Mouse (Mus musculus): Measurements from ENCODE around the gene Lamb2. TPM values are rescaled to one million over a fixed set of nuclear protein-coding genes. Genes with fewer than 3 reads are reported as not detected.

Lamb2 gene
- polyA plus RNA-seq, 1 experiment from 2014 or later: 17.1 TPM

DNA sequence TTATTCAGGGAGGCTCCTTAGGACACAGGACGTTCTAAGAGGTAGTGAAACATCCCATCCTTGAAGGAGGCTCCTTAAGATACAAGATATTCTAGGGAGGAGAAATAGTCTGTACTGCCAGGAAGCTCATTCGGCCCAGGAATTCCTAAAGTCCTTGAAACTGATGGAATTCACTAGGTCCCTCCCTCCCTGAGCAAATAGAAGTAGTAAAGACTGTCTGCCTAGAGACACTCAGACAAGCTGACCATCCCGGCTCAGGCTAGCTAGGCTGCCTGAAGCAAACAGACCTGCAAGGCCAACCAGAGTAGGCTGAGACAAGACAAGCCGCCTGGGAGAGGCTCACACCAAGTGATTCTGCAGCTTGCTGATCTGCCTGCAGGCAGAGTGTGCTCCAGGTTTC is 9.7 kb upstream of the Lamb2 start:
- no peaks in the 10 kb centered on the region for H3K27me3 ChIP-seq (replicated peaks; ENCODE audit: control insufficient read depth, insufficient read depth, low read length)
- H3K36me3 ChIP-seq (ENCODE audit: control insufficient read depth, insufficient read depth, low read length): peaks cover 5% of the 10 kb centered on the region
- H3K27ac ChIP-seq (ENCODE audit: low read depth, low read length): no peak overlapping the region
- no peak overlapping the region for H3K9ac ChIP-seq (ENCODE audit: low read depth, low read length)
- no peak overlapping the region for H3K4me2 ChIP-seq (ENCODE audit: low read length)
- WGBS: 74% methylated on average over 4 of the region's 4 CpGs
- H3K4me3 ChIP-seq (ENCODE audit: low read length): no peak overlapping the region
- no peak for ATAC-seq
- H3K9me3 ChIP-seq (ENCODE audit: control insufficient read depth, low read length): no peaks in the 10 kb centered on the region
- H3K4me1 ChIP-seq (ENCODE audit: control insufficient read depth, insufficient read depth, low read depth, low read length): no peaks in the 10 kb centered on the region

- no peak overlapping the region for H3K4me2 ChIP-seq (ENCODE audit: low read length)
- H3K9me3 ChIP-seq (ENCODE audit: control insufficient read depth, low read length): no peaks in the 10 kb centered on the region
- peaks cover 11% of the 10 kb centered on the region for H3K4me1 ChIP-seq (ENCODE audit: control insufficient read depth, insufficient read depth, low read depth, low read length)
- no peak overlapping the region for H3K27ac ChIP-seq (ENCODE audit: low read depth, low read length)
- no peaks in the 10 kb centered on the region for H3K36me3 ChIP-seq (ENCODE audit: control insufficient read depth, insufficient read depth, low read length)
- no peak for ATAC-seq
- WGBS: 50% methylated on average over 1 of the region's 1 CpGs
- H3K4me3 ChIP-seq (ENCODE audit: low read length): no peak overlapping the region
- no peaks in the 10 kb centered on the region for H3K27me3 ChIP-seq (replicated peaks; ENCODE audit: control insufficient read depth, insufficient read depth, low read length)
- H3K9ac ChIP-seq (ENCODE audit: low read depth, low read length): no peak overlapping the region
These were observed 5.0 kb upstream of the Lamb2 start for GRCm38 (mm10) chr9:108474528-108474927.

DNA sequence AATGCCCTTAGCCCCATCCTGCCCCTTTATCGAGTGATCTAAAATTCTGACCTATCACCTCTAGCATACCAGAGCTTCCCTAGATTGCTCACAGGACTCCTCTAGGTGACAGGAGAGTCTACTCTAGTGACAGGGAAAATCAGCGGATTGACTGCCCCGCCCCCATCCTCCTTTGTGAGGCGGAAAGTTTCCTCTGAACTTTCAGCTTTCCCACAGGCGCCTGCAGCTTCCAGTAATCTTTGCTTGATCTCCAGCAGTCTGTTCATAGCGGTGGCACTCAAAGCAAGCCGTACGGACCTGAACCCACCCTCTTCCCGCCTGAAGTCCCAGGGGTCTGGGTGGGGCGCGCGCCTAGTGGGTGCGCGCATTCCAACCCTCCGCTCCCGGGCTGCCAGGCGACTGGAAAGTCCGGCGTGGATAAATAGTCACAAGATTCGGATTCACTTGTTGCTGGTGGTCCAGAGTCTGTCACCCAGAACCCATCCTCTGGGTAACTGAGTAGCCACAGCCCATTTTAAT is 839 bp upstream of the Lamb2 start:
- Histone ChIP-seq H3K4me2 (ENCODE audit: low read length) (peak overlapping the region; percentile 62), H3K27ac (ENCODE audit: low read depth, low read length) (peak overlapping the region; percentile 49; the same call in 1 of the 2 replicates), H3K36me3 (ENCODE audit: control insufficient read depth, insufficient read depth, low read length) (no peaks in the 10 kb centered on the region), H3K4me1 (ENCODE audit: control insufficient read depth, insufficient read depth, low read depth, low read length) (peaks cover 16% of the 10 kb centered on the region), H3K9me3 (ENCODE audit: control insufficient read depth, low read length) (no peaks in the 10 kb centered on the region), H3K9ac (ENCODE audit: low read depth, low read length) (peak overlapping the region; percentile 58), H3K27me3 (replicated peaks; ENCODE audit: control insufficient read depth, insufficient read depth, low read length) (no peaks in the 10 kb centered on the region), H3K4me3 (ENCODE audit: low read length) (peak overlapping the region; percentile 44)
- peak; percentile 62 for ATAC-seq
- under 1% methylated on average over 20 of the region's 20 CpGs for WGBS

DNA sequence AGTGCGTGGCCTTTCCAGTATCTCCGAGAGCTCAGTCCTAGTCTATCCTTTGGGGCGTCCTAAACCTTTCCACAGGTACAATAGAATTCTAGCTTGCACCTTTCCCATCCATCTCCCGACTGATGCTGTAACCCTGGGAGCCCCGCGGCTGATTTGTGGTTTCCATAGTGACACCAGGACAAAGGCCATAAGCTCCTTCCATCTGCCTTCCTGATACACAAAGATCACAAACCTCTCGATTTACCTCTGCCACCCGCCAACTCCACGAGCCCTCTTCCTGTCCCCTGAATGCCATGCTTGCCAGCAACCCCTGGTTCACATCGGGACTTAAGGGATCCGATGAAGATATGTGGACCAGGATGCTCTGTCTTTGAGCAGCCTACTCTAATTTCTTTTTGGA is 295 bp upstream of the Lamb2 start:
- Histone ChIP-seq H3K9ac (ENCODE audit: low read depth, low read length) (0 out of 2 replicates have a peak overlapping the region, but pooled peaks have one; percentile 9), H3K27ac (ENCODE audit: low read depth, low read length) (no peak overlapping the region)
- no peak for ATAC-seq

DNA sequence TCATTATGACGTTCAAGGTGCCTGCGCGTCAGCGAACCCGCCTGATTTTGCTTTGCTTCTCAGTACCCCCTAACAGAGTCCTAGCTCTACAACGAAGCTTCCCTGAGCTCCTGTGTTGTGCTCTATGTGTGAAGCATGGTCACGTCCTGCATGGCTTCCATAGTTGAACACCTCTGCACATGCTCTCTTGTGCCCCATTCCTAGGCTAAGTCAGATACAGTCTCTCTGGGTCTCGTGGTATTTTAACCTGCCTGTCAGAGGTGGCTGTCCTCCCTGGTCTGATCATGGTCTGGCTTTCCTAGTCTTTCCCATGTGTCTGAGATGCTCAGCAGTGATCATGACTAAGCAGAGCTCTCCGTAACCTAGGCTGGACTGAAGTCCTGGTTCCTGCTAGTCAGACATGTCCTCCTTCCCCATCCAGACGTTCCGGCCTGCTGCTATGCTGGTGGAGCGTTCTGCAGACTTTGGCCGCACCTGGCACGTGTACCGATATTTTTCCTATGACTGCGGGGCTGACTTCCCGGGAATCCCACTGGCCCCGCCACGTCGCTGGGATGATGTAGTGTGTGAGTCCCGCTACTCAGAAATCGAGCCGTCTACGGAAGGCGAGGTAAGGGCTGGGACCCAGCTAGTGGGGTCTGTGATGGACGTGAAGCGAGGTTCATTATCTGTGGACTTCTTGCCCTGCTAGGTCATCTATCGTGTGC is 1.4 kb downstream of the Lamb2 start:
- no peak overlapping the region for H3K4me3 ChIP-seq (ENCODE audit: low read length)
- no peaks in the 10 kb centered on the region for H3K27me3 ChIP-seq (replicated peaks; ENCODE audit: control insufficient read depth, insufficient read depth, low read length)
- no peaks in the 10 kb centered on the region for H3K36me3 ChIP-seq (ENCODE audit: control insufficient read depth, insufficient read depth, low read length)
- peaks cover 16% of the 10 kb centered on the region for H3K4me1 ChIP-seq (ENCODE audit: control insufficient read depth, insufficient read depth, low read depth, low read length)
- H3K27ac ChIP-seq (ENCODE audit: low read depth, low read length): no peak overlapping the region
- WGBS: 94% methylated on average over 28 of the region's 28 CpGs
- no peak for ATAC-seq
- H3K4me2 ChIP-seq (ENCODE audit: low read length): no peak overlapping the region
- no peak overlapping the region for H3K9ac ChIP-seq (ENCODE audit: low read depth, low read length)
- no peaks in the 10 kb centered on the region for H3K9me3 ChIP-seq (ENCODE audit: control insufficient read depth, low read length)

More for the DNA sequence above, 295 bp upstream of the Lamb2 start:
- Histone ChIP-seq H3K9me3 (ENCODE audit: control insufficient read depth, low read length) (no peaks in the 10 kb centered on the region), H3K27me3 (replicated peaks; ENCODE audit: control insufficient read depth, insufficient read depth, low read length) (no peaks in the 10 kb centered on the region), H3K4me3 (ENCODE audit: low read length) (peak overlapping the region; percentile 44), H3K36me3 (ENCODE audit: control insufficient read depth, insufficient read depth, low read length) (no peaks in the 10 kb centered on the region), H3K4me1 (ENCODE audit: control insufficient read depth, insufficient read depth, low read depth, low read length) (peaks cover 16% of the 10 kb centered on the region), H3K4me2 (ENCODE audit: low read length) (peak overlapping the region; percentile 62)
- WGBS: 26% methylated on average over 11 of the region's 11 CpGs

GRCm38 (mm10) chr9:108481520-108482210 is 2.1 kb downstream of the Lamb2 start:
- Histone ChIP-seq H3K27ac (ENCODE audit: low read depth, low read length) (no peak overlapping the region), H3K9ac (ENCODE audit: low read depth, low read length) (no peak overlapping the region), H3K4me1 (ENCODE audit: control insufficient read depth, insufficient read depth, low read depth, low read length) (peaks cover 16% of the 10 kb centered on the region), H3K4me2 (ENCODE audit: low read length) (no peak overlapping the region), H3K36me3 (ENCODE audit: control insufficient read depth, insufficient read depth, low read length) (no peaks in the 10 kb centered on the region), H3K27me3 (replicated peaks; ENCODE audit: control insufficient read depth, insufficient read depth, low read length) (no peaks in the 10 kb centered on the region), H3K9me3 (ENCODE audit: control insufficient read depth, low read length) (no peaks in the 10 kb centered on the region), H3K4me3 (ENCODE audit: low read length) (no peak overlapping the region)
- ATAC-seq: no peak
- 90% methylated on average over 19 of the region's 19 CpGs for WGBS

- Histone ChIP-seq H3K4me1 (ENCODE audit: control insufficient read depth, insufficient read depth, low read depth, low read length) (peaks cover 16% of the 10 kb centered on the region), H3K27ac (ENCODE audit: low read depth, low read length) (no peak overlapping the region), H3K9me3 (ENCODE audit: control insufficient read depth, low read length) (no peaks in the 10 kb centered on the region), H3K4me2 (ENCODE audit: low read length) (no peak overlapping the region), H3K9ac (ENCODE audit: low read depth, low read length) (no peak overlapping the region), H3K27me3 (replicated peaks; ENCODE audit: control insufficient read depth, insufficient read depth, low read length) (no peaks in the 10 kb centered on the region), H3K36me3 (ENCODE audit: control insufficient read depth, insufficient read depth, low read length) (no peaks in the 10 kb centered on the region), H3K4me3 (ENCODE audit: low read length) (no peak overlapping the region)
- 95% methylated on average over 18 of the region's 18 CpGs for WGBS
- ATAC-seq: no peak
These were observed 3.7 kb downstream of the Lamb2 start for GRCm38 (mm10) chr9:108483051-108483790.

DNA sequence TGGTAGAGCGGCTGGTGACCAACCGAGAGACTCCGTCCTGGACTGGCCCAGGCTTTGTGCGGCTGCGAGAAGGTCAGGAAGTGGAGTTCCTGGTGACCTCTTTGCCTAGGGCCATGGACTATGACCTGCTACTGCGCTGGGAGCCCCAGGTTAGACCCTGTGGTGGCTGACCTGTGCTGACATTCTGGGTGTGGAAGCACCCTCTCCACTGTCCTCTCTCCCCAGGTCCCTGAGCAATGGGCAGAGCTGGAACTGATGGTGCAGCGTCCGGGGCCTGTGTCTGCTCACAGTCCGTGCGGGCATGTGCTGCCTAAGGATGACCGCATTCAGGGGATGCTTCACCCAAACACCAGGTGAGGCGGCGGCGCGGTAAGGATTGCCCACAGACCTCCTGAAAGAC is 4.5 kb downstream of the Lamb2 start:
- no peak overlapping the region for H3K9ac ChIP-seq (ENCODE audit: low read depth, low read length)
- ATAC-seq: no peak
- 96% methylated on average over 15 of the region's 15 CpGs for WGBS

More for the DNA sequence above, 4.5 kb downstream of the Lamb2 start:
- H3K9me3 ChIP-seq (ENCODE audit: control insufficient read depth, low read length): no peaks in the 10 kb centered on the region
- H3K27me3 ChIP-seq (replicated peaks; ENCODE audit: control insufficient read depth, insufficient read depth, low read length): no peaks in the 10 kb centered on the region
- no peak overlapping the region for H3K4me3 ChIP-seq (ENCODE audit: low read length)
- no peaks in the 10 kb centered on the region for H3K36me3 ChIP-seq (ENCODE audit: control insufficient read depth, insufficient read depth, low read length)
- H3K4me1 ChIP-seq (ENCODE audit: control insufficient read depth, insufficient read depth, low read depth, low read length): peaks cover 10% of the 10 kb centered on the region
- no peak overlapping the region for H3K4me2 ChIP-seq (ENCODE audit: low read length)
- no peak overlapping the region for H3K27ac ChIP-seq (ENCODE audit: low read depth, low read length)
